Mouse (Mus musculus) embryonic facial prominence, embryonic 14.5 days (tissue): ENCODE results near the gene Gm47959. TPM values are rescaled to one million over a fixed set of nuclear protein-coding genes. Genes with fewer than 3 reads are reported as not detected.

Experiments
- ATAC-seq: fragments of 200-750 bp; cut with Nextera tagmentation; 2 replicates; pipeline ENCODE4 v1.8.0; 2017; ENCODE audit warnings: low read depth, moderate number of reproducible peaks, moderate TSS enrichment
- DNase-seq: peaks from one replicate; pipeline ENCODE4 v3.0.0-alpha.2; 2015; ENCODE audit warnings: low spot score
- H3K27ac ChIP-seq: fragments of 300-500 bp; sonication (generic); replicated peaks from 2 replicates; pipeline ENCODE4 v1.5.1; 2014; ENCODE audit warnings: low read depth, mild to moderate bottlenecking, low read length, moderate library complexity
- H3K27me3 ChIP-seq: fragments of 300-500 bp; sonication (generic); replicated peaks from 2 replicates; pipeline ENCODE4 v1.6.1; 2014; ENCODE audit warnings: low read length; ENCODE audit not compliant: control insufficient read depth, insufficient read depth
- H3K36me3 ChIP-seq: fragments of 300-500 bp; sonication (generic); 2 replicates; pipeline ENCODE4 v1.6.1; 2014; ENCODE audit warnings: low read length, mixed read lengths; ENCODE audit not compliant: control insufficient read depth, insufficient read depth
- H3K4me1 ChIP-seq: fragments of 300-500 bp; sonication (generic); 2 replicates; pipeline ENCODE4 v1.6.1; 2014; ENCODE audit warnings: antibody characterized with exemption, low read length; ENCODE audit not compliant: control insufficient read depth, insufficient read depth
- H3K4me2 ChIP-seq: fragments of 300-500 bp; sonication (generic); 2 replicates; pipeline ENCODE4 v1.6.1; 2014; ENCODE audit warnings: low read depth, mild to moderate bottlenecking, low read length, moderate library complexity, mixed read lengths
- H3K4me3 ChIP-seq: fragments of 300-500 bp; sonication (generic); 2 replicates; pipeline ENCODE4 v1.5.1; 2014; ENCODE audit warnings: low read depth, mild to moderate bottlenecking, low read length
- H3K9ac ChIP-seq: fragments of 300-500 bp; sonication (generic); 2 replicates; pipeline ENCODE4 v1.6.1; 2014; ENCODE audit warnings: low read depth, mild to moderate bottlenecking, low read length, moderate library complexity, mixed read lengths
- H3K9me3 ChIP-seq: fragments of 300-500 bp; sonication (generic); 2 replicates; pipeline ENCODE4 v1.6.1; 2016; ENCODE audit warnings: low read length; ENCODE audit not compliant: control insufficient read depth
- WGBS: fragments of 180-500 bp; shearing (Covaris S2); extraction: QIAGEN DNeasy Blood & Tissue Kit; methylation state at CpG from one replicate; pipeline ENCODE4 v1.1.7; 2014; 5-methylcytosine and 5-hydroxymethylcytosine counted together
- polyA plus RNA-seq: library from polyadenylated mRNA; unstranded; fragments of >200 nt; fragmentation: Nextera tagmentation; extraction: Ambion mirVana; gene quantifications from 2 replicates; pipeline ENCODE4 v1.2.1, GENCODE M21; 2014

Gm47959 gene
- polyA plus RNA-seq, 1 experiment from 2014 or later, result not detected

DNA sequence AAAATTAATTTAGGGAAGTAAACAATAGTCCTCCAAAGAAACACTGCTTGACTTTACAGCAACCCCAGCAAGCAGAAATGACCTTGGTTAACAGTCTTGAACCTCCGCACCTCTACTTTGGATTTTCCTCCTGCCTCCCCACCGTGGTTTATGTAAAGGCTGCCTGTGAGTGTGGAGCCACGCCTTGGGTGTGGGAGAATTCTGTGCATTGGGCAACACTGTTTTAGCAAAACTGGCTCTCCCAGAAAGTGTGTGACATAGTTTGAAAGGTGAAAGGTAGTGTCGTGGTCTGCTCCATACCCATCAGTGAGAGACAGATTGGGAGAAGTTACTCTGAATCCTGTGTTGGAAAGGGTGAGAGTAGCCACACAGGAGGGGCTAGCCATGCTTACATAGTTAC is 38.7 kb downstream of the Gm47959 start:
- no peaks in the 10 kb centered on the region for H3K4me1 ChIP-seq
- DNase-seq (peak; percentile 33), ATAC-seq (no peak)
- no peak overlapping the region for H3K4me3 ChIP-seq
- no peaks in the 10 kb centered on the region for H3K9me3 ChIP-seq
- no peaks in the 10 kb centered on the region for H3K27me3 ChIP-seq
- WGBS, result 76% methylated on average over 4 of the region's 4 CpGs
- H3K9ac ChIP-seq, result no peak overlapping the region
- no peak overlapping the region for H3K4me2 ChIP-seq
- H3K36me3 ChIP-seq, result no peaks in the 10 kb centered on the region
- H3K27ac ChIP-seq, result no peak overlapping the region

DNA sequence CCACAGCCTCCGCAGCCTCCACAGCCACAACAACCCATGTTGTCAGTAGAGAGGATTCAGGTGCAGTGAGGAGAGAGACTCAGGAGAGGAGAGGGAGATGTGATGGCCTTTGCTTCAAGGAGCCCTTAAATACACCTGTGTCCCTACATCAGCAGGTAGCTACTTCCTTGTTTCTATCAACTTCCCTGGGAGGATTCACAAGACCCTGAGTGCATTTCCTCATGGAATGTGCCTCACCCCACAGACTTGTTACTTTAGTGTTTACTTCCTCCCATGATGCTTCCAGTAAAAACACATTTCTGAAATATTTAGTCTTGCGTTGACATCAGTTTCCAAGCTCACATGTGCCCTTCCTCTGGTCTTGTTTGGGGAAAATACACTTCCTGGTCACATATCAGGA is 42.0 kb downstream of the Gm47959 start, which contains the start of gene Krtap28-10:
TSS of gene Krtap28-10 (minus strand) at position 101 of the 400 bp plus-strand sequence.
- H3K27me3 ChIP-seq, result no peaks in the 10 kb centered on the region
- WGBS, result 93% methylated on average over 2 of the region's 2 CpGs
- no peak for ATAC-seq
- no peak for DNase-seq
- no peaks in the 10 kb centered on the region for H3K36me3 ChIP-seq
- H3K4me1 ChIP-seq, result no peaks in the 10 kb centered on the region
- H3K9me3 ChIP-seq, result no peaks in the 10 kb centered on the region
- no peak within 1 kb of the TSS for H3K27ac ChIP-seq
- H3K9ac ChIP-seq, result no peak within 1 kb of the TSS
- no peak within 1 kb of the TSS for H3K4me3 ChIP-seq
- H3K4me2 ChIP-seq, result no peak within 1 kb of the TSS

DNA sequence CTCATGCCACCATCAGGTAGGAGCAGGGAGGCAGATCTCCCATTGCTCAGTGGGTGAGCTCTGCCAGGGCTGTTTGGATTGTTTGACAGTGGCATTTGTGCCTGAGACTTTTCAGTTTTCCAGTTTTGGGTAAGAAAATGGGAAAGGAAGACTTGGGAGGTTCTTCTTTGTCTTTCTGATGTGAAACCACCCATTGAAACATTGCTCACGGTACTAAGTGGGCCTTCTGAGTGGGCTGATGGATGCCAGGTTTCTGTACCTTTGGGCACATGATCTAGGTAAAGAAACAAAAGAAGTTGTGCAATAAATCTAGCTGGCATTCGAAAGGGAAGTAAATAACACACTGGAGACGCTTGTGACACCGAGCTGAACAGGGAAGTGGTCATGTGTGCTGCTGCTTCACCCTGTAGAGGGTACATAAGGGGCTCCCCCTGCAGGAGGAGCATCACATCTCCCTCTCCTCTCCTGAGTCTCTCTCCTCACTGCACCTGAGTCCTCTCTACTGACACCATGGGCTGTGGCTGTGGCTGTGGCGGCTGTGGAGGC is 44.6 kb downstream of the Gm47959 start, which contains the start of gene Gm47969:
TSS of gene Gm47969 (plus strand) at position 51 of the 546 bp plus-strand sequence.
- WGBS, result 84% methylated on average over 4 of the region's 5 CpGs
- no peak within 1 kb of the TSS for H3K4me2 ChIP-seq
- no peaks in the 10 kb centered on the region for H3K9me3 ChIP-seq
- no peaks in the 10 kb centered on the region for H3K27me3 ChIP-seq
- no peak within 1 kb of the TSS for H3K27ac ChIP-seq
- H3K4me1 ChIP-seq, result no peaks in the 10 kb centered on the region
- no peaks in the 10 kb centered on the region for H3K36me3 ChIP-seq
- H3K4me3 ChIP-seq, result no peak within 1 kb of the TSS
- DNase-seq (no peak), ATAC-seq (no peak)
- H3K9ac ChIP-seq, result no peak within 1 kb of the TSS

Other genes starting within 250 kb of the Gm47959 start
- 0.11 TPM in 1 of 2 replicates, not detected in the other for gene Tm4sf20, start 232.1 kb upstream of the Gm47959 start, polyA plus RNA-seq
- not detected in 2 replicates for gene Gm47791, start 229.3 kb upstream of the Gm47959 start, polyA plus RNA-seq
- 41.9 and 42.4 TPM in 2 replicates for gene Agfg1, start 161.1 kb upstream of the Gm47959 start, polyA plus RNA-seq
- 0.26 and 0.58 TPM in 2 replicates for gene A030005L19Rik, start 87.2 kb upstream of the Gm47959 start, polyA plus RNA-seq
- gene A030014E15Rik, start 75.6 kb upstream of the Gm47959 start, polyA plus RNA-seq, result 0.29 TPM in 1 of 2 replicates, not detected in the other
- not detected in 2 replicates for gene Gm6217, start 69.1 kb upstream of the Gm47959 start, polyA plus RNA-seq
- not detected in 2 replicates for gene A030003K21Rik, start 57.2 kb upstream of the Gm47959 start, polyA plus RNA-seq
- gene Gm7544, start 44.5 kb upstream of the Gm47959 start, polyA plus RNA-seq, result not detected in 2 replicates
- not detected in 2 replicates for gene Gm47955, start 40.3 kb upstream of the Gm47959 start, polyA plus RNA-seq
- gene Slc19a3, start 37.9 kb downstream of the Gm47959 start, polyA plus RNA-seq, result 0.29 and 0.72 TPM in 2 replicates
- gene Krtap28-10, start 41.9 kb downstream of the Gm47959 start, polyA plus RNA-seq, result 0.36 TPM in 1 of 2 replicates, not detected in the other
- not detected in 2 replicates for gene Gm47969, start 44.4 kb downstream of the Gm47959 start, polyA plus RNA-seq
- not detected in 2 replicates for gene A030005K14Rik, start 58.8 kb downstream of the Gm47959 start, polyA plus RNA-seq
- gene Krtap28-13, start 60.4 kb downstream of the Gm47959 start, polyA plus RNA-seq, result 0.29 TPM in 1 of 2 replicates, not detected in the other
- gene Ccl20, start 116.2 kb downstream of the Gm47959 start, polyA plus RNA-seq, result 0.47 and 1.1 TPM in 2 replicates
- gene Daw1, start 159.2 kb downstream of the Gm47959 start, polyA plus RNA-seq, result 0.48 and 0.78 TPM in 2 replicates